Comparison of ENCODE assay signal across 8 mouse cellular contexts in genomic region chr13:58012067-58012925, GRCm38 (mm10).
DNase-seq lines count a peak whose midpoint lies in the region; ATAC-seq and TF ChIP-seq lines count a peak whose summit lies in the region.

No protein-coding gene starts in this region.

- H3K4me3 ChIP-seq in intestine, postnatal 0 days (ENCODE audit: low read depth, low read length): no peak overlapping the region
- H3K4me3 ChIP-seq in midbrain, embryonic 14.5 days (replicated peaks; ENCODE audit: low read depth, low read length): no peak overlapping the region

- no peak overlapping the region for H3K9ac ChIP-seq in intestine, postnatal 0 days (ENCODE audit: low read depth, low read length)
- no peak overlapping the region for H3K9ac ChIP-seq in midbrain, embryonic 14.5 days (replicated peaks; ENCODE audit: low read length)

- WGBS in intestine, postnatal 0 days: 64% methylated on average over 14 of the region's 14 CpGs
- 66% methylated on average over 14 of the region's 14 CpGs for WGBS in midbrain, embryonic 14.5 days

- ATAC-seq in intestine, postnatal 0 days: no peak
- peak; percentile 53 for ATAC-seq in midbrain, embryonic 14.5 days (ENCODE audit: low FRiP score, low TSS enrichment)

- H3K4me1 ChIP-seq in intestine, postnatal 0 days (replicated peaks; ENCODE audit: control insufficient read depth, insufficient read depth, low read length): no peaks in the 10 kb centered on the region
- H3K4me1 ChIP-seq in midbrain, embryonic 14.5 days (ENCODE audit: control insufficient read depth, insufficient read depth, low read length): no peaks in the 10 kb centered on the region

- TF ChIP-seq CTCF in intestine, postnatal 0 days (IDR thresholded peaks at IDR 0.05; ENCODE audit: low read depth): peak; percentile 89

- H3K27ac ChIP-seq in intestine, postnatal 0 days (ENCODE audit: low read depth, low read length): no peak overlapping the region
- H3K27ac ChIP-seq in midbrain, embryonic 14.5 days (replicated peaks; ENCODE audit: low read depth, low read length): no peak overlapping the region

- no peaks in the 10 kb centered on the region for H3K27me3 ChIP-seq in intestine, postnatal 0 days (replicated peaks; ENCODE audit: control insufficient read depth, insufficient read depth, low read length)
- H3K27me3 ChIP-seq in midbrain, embryonic 14.5 days (ENCODE audit: control insufficient read depth, insufficient read depth, low read length): no peaks in the 10 kb centered on the region

- intact Hi-C loops in left cerebral cortex, postnatal 36 days (cut with DNase I): loop anchor here (2.0 to 10.0 kb wide), 2 partner anchors 105 to 373 kb away; partner anchors contain the start of gene 2210016F16Rik

- no peak overlapping the region for H3K4me2 ChIP-seq in intestine, postnatal 0 days (replicated peaks; ENCODE audit: low read depth)
- H3K4me2 ChIP-seq in midbrain, embryonic 14.5 days (ENCODE audit: low read length): no peak overlapping the region

- peak; percentile 32 to 50 for DNase-seq in B cell, adult 2 months
- peak; percentile 53 to 86 for DNase-seq in adrenal gland, adult (ENCODE audit: inconsistent age in 2 of 2, low spot score in 1 of 2)
- peak; percentile 87 for DNase-seq in embryo, embryonic 10 days (ENCODE audit: low spot score)
- DNase-seq in heart, adult 18-20 months: peak; percentile 73 to 79
- DNase-seq in left cerebral cortex, postnatal 36 days (ENCODE audit: low spot score in 2 of 2): peak; percentile 40 to 63
- peak; percentile 89 for DNase-seq in midbrain, embryonic 14.5 days
- peak; percentile 68 for DNase-seq in thymus, postnatal 0 days (ENCODE audit: low spot score)

- H3K36me3 ChIP-seq in intestine, postnatal 0 days (ENCODE audit: control insufficient read depth, insufficient read depth): no peaks in the 10 kb centered on the region
- H3K36me3 ChIP-seq in midbrain, embryonic 14.5 days (ENCODE audit: control insufficient read depth, insufficient read depth, low read length): 0 out of 2 replicates have a peak, but pooled peaks cover 5% of the 10 kb centered on the region

- H3K9me3 ChIP-seq in intestine, postnatal 0 days (ENCODE audit: control insufficient read depth): no peaks in the 10 kb centered on the region
- no peaks in the 10 kb centered on the region for H3K9me3 ChIP-seq in midbrain, embryonic 14.5 days (ENCODE audit: control insufficient read depth, low read length)
